Mouse (Mus musculus) liver, embryonic 11.5 days (tissue): Measurements from ENCODE around the gene Rtl5. TPM values are rescaled to one million over a fixed set of nuclear protein-coding genes. Genes with fewer than 3 reads are reported as not detected.
A peak's percentile ranks its signal among the peaks of the same experiment; 100 is the strongest.
"Not testable (repeated sequence)": the region's sequence is repeated elsewhere in the genome, so short reads cannot be mapped to it uniquely, and the experiment has no call there.

Source experiments
- ATAC-seq: fragments of 200-750 bp; cut with Nextera tagmentation; replicated peaks from 2 replicates; pipeline ENCODE4 v1.8.0; 2017; ENCODE audit warnings: moderate number of reproducible peaks, mild to moderate bottlenecking, moderate TSS enrichment, moderate library complexity; ENCODE audit not compliant: low FRiP score
- DNase-seq: peaks from one replicate; pipeline ENCODE4 v3.0.0-alpha.2; 2017; ENCODE audit warnings: low spot score
- H3K27ac ChIP-seq: fragments of 300-500 bp; sonication (generic); 2 replicates; pipeline ENCODE4 v1.5.1; 2014; ENCODE audit warnings: mild to moderate bottlenecking, low read depth, low read length, control low read depth
- H3K27me3 ChIP-seq: fragments of 300-500 bp; sonication (generic); replicated peaks from 2 replicates; pipeline ENCODE4 v1.6.1; 2014; ENCODE audit warnings: low read length, mixed read lengths; ENCODE audit not compliant: control insufficient read depth, insufficient read depth
- H3K36me3 ChIP-seq: fragments of 300-500 bp; sonication (generic); 2 replicates; pipeline ENCODE4 v1.6.1; 2014; ENCODE audit warnings: mild to moderate bottlenecking, low read length, moderate library complexity, mixed read lengths; ENCODE audit not compliant: control insufficient read depth, insufficient read depth
- H3K4me1 ChIP-seq: fragments of 300-500 bp; sonication (generic); replicated peaks from 2 replicates; pipeline ENCODE4 v1.6.1; 2014; ENCODE audit warnings: low read length, mixed read lengths; ENCODE audit not compliant: control insufficient read depth, insufficient read depth
- H3K4me2 ChIP-seq: fragments of 300-500 bp; sonication (generic); 2 replicates; pipeline ENCODE4 v1.6.1; 2014; ENCODE audit warnings: mild to moderate bottlenecking, control low read depth, moderate library complexity
- H3K4me3 ChIP-seq: fragments of 300-500 bp; sonication (generic); 2 replicates; pipeline ENCODE4 v1.5.1; 2014; ENCODE audit warnings: low read depth, low read length, control low read depth
- H3K9ac ChIP-seq: fragments of 300-500 bp; sonication (generic); 2 replicates; pipeline ENCODE4 v1.6.1; 2014; ENCODE audit warnings: low read depth, low read length, control low read depth
- H3K9me3 ChIP-seq: fragments of 300-500 bp; sonication (generic); 2 replicates; pipeline ENCODE4 v1.6.1; 2016; ENCODE audit warnings: low read length, inconsistent platforms, mixed read lengths; ENCODE audit not compliant: control insufficient read depth
- WGBS: fragments of 180-500 bp; shearing (Covaris S2); extraction: QIAGEN DNeasy Blood & Tissue Kit; methylation state at CpG from one replicate; pipeline ENCODE4 v1.1.7; 2014; 5-methylcytosine and 5-hydroxymethylcytosine counted together
- polyA plus RNA-seq: library from polyadenylated mRNA; unstranded; fragments of >200 nt; fragmentation: Nextera tagmentation; extraction: Ambion mirVana; gene quantifications from 2 replicates; pipeline ENCODE4 v1.2.1, GENCODE M21; 2014

Gene Rtl5
- polyA plus RNA-seq = 0.34 and 0.47 TPM in 2 replicates

GRCm38 (mm10) chrX:102070591-102071471 is at the start of gene Rtl5:
Gene Rtl5 (minus strand): TSS chrX:102071304.
- ATAC-seq (peak; percentile 68), DNase-seq (peak; percentile 55)
- Histone ChIP-seq H3K9ac (peak within 1 kb of the TSS; percentile 43; the same call in 1 of the 2 replicates), H3K4me3 (peak within 1 kb of the TSS; percentile 49), H3K27me3 (peaks cover 38% of the 10 kb centered on the region), H3K27ac (no peak within 1 kb of the TSS), H3K4me2 (peak within 1 kb of the TSS; percentile 71), H3K4me1 (no peaks in the 10 kb centered on the region), H3K36me3 (no peaks in the 10 kb centered on the region), H3K9me3 (no peaks in the 10 kb centered on the region)
- 11% methylated on average over 61 of the region's 61 CpGs for WGBS

- Histone ChIP-seq H3K27ac (no peak within 1 kb of the TSS; the same call in 1 of the 2 replicates), H3K4me2 (peak within 1 kb of the TSS; percentile 68), H3K36me3 (no peaks in the 10 kb centered on the region; the same call in 1 of the 2 replicates), H3K4me3 (peak within 1 kb of the TSS; percentile 75), H3K27me3 (peaks cover 8% of the 10 kb centered on the region), H3K4me1 (no peaks in the 10 kb centered on the region), H3K9me3 (no peaks in the 10 kb centered on the region), H3K9ac (peak within 1 kb of the TSS; percentile 68)
- DNase-seq (peak; percentile 78), ATAC-seq (peak; percentile 100)
- WGBS = 14% methylated on average over 30 of the region's 30 CpGs
These were observed 48.1 kb upstream of the Rtl5 start, which contains the start of gene Pin4 for GRCm38 (mm10) chrX:102119042-102119864. Gene Pin4 (plus strand): TSS chrX:102119447.

DNA sequence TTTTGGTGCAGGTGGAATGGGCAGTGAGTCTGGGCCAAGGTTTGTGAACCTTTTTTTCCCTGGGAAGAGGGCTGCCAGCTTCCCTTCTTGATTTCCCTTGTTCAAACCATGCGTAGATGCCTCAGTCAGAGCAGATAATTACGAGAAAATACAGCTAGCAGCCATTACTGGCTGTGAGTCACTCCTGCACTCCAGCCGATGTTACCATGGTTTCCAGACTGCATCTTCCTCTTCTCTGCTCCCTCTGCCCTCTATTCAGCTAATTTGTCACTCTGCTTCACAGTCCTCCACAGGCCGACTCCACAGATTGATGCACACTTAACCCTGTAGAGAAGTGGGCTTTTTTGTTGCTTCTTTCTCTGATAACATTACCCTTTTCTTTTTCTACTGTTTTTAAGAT is 44.6 kb upstream of the Rtl5 start:
- Histone ChIP-seq H3K9ac (no peak overlapping the region), H3K4me3 (no peak overlapping the region), H3K27ac (no peak overlapping the region), H3K27me3 (peaks cover 12% of the 10 kb centered on the region), H3K36me3 (no peaks in the 10 kb centered on the region), H3K4me2 (no peak overlapping the region), H3K4me1 (no peaks in the 10 kb centered on the region), H3K9me3 (no peaks in the 10 kb centered on the region)
- ATAC-seq (no peak), DNase-seq (no peak)
- whole genome bisulfite sequencing = 50% methylated on average over 4 of the region's 4 CpGs

DNA sequence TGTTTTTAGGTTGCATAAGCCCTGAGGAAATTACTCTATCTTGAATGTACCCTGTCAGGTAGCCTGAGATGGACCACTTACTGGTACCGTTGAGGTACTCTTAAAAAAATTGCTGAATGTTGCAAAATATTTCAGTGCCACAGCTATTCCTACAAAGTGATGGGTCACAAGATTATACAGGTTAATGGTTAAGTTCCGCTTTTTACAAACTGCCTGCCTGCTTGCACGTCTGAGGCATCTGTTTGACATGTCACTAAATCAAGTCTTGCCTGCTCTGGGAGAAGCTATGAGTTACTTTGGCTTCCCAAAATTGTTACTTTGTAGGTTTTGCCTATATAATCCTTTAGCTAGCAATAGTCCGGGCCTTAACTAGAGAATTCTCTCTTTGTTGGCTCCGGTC is 38.2 kb upstream of the Rtl5 start:
- not testable (repeated sequence) for H3K27me3 ChIP-seq, H3K9ac ChIP-seq, ATAC-seq, H3K36me3 ChIP-seq, H3K4me2 ChIP-seq, H3K9me3 ChIP-seq, DNase-seq, H3K4me3 ChIP-seq, H3K4me1 ChIP-seq, H3K27ac ChIP-seq
- WGBS = 71% methylated on average over 5 of the region's 5 CpGs

- not testable (repeated sequence) for H3K27ac ChIP-seq, H3K36me3 ChIP-seq, H3K4me3 ChIP-seq, H3K27me3 ChIP-seq, DNase-seq, H3K4me2 ChIP-seq, ATAC-seq, H3K9ac ChIP-seq, H3K4me1 ChIP-seq, H3K9me3 ChIP-seq
- 42% methylated on average over 2 of the region's 2 CpGs for WGBS
These were observed 32.7 kb upstream of the Rtl5 start for GRCm38 (mm10) chrX:102103830-102104229.

- H3K4me2 ChIP-seq = no peak overlapping the region
- ATAC-seq = no peak
- no peak overlapping the region for H3K9ac ChIP-seq
- peaks cover 3% of the 10 kb centered on the region; the same call in 1 of the 2 replicates for H3K27me3 ChIP-seq
- 68% methylated on average over 7 of the region's 7 CpGs for WGBS
- H3K4me3 ChIP-seq = no peak overlapping the region
- no peaks in the 10 kb centered on the region for H3K36me3 ChIP-seq
- no peak overlapping the region for H3K27ac ChIP-seq
- H3K9me3 ChIP-seq = no peaks in the 10 kb centered on the region
- H3K4me1 ChIP-seq = no peaks in the 10 kb centered on the region
- no peak for DNase-seq
These were observed 30.8 kb upstream of the Rtl5 start for GRCm38 (mm10) chrX:102101886-102102285.

DNA sequence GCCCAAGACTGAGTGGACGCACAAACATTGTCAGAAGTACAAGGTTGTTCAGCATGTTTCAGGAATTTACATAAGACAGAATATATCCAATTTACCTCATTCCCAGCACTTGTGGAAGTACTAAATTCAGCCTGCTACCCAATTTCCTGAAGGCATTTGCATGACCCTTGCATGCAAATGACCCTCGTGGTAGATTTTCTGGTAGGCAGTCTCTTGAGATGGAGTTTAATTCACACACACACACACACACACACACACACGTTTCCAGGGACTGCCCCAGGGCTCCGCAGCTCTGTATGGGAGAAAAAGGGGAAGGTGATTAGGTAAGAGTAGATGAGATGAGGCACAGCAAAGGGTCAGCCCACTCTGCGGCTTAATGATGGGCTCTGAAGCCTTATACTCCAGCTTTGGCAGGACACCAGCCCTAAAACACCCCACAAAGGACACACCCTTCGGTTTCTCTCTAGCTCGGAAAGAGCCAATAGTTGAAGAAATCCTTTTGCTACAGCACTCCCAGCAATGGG is 23.3 kb upstream of the Rtl5 start:
- Histone ChIP-seq H3K9me3 (no peaks in the 10 kb centered on the region), H3K27me3 (no peaks in the 10 kb centered on the region), H3K9ac (no peak overlapping the region), H3K36me3 (no peaks in the 10 kb centered on the region), H3K27ac (no peak overlapping the region), H3K4me1 (no peaks in the 10 kb centered on the region), H3K4me2 (no peak overlapping the region), H3K4me3 (no peak overlapping the region)
- DNase-seq (no peak), ATAC-seq (no peak)
- 67% methylated on average over 7 of the region's 7 CpGs for WGBS

- Histone ChIP-seq H3K27me3 (peaks cover 7% of the 10 kb centered on the region), H3K9ac (no peak overlapping the region), H3K4me2 (no peak overlapping the region), H3K36me3 (no peaks in the 10 kb centered on the region), H3K27ac (no peak overlapping the region), H3K4me3 (no peak overlapping the region), H3K9me3 (no peaks in the 10 kb centered on the region), H3K4me1 (no peaks in the 10 kb centered on the region)
- WGBS = 78% methylated on average over 3 of the region's 3 CpGs
- ATAC-seq (no peak), DNase-seq (no peak)
These were observed 19.5 kb upstream of the Rtl5 start for GRCm38 (mm10) chrX:102090605-102091004.
